Mouse (Mus musculus) testis, adult 2 months (tissue): ENCODE results near the gene Ddx19b. TPM values are rescaled to one million over a fixed set of nuclear protein-coding genes. Genes with fewer than 3 reads are reported as not detected.
"Not testable (repeated sequence)": the region's sequence is repeated elsewhere in the genome, so short reads cannot be mapped to it uniquely, and the experiment has no call there.

Experiments used
- H3K27ac ChIP-seq: fragments of 200-500 bp; 2 replicates; pipeline ENCODE4 v1.5.1; 2012; ENCODE audit warnings: low read depth, low read length; ENCODE audit not compliant: control insufficient read depth, insufficient read depth
- H3K27me3 ChIP-seq: fragments of 200-500 bp; 2 replicates; pipeline ENCODE4 v1.6.1; 2012; ENCODE audit warnings: mild to moderate bottlenecking, low read length, moderate library complexity; ENCODE audit not compliant: control insufficient read depth, insufficient read depth
- H3K36me3 ChIP-seq: fragments of 200-500 bp; 2 replicates; pipeline ENCODE4 v1.6.1; 2012; ENCODE audit warnings: mild to moderate bottlenecking, low read length; ENCODE audit not compliant: control insufficient read depth, insufficient read depth
- H3K4me1 ChIP-seq: fragments of 200-500 bp; 2 replicates; pipeline ENCODE4 v1.6.1; 2012; ENCODE audit warnings: low read length; ENCODE audit not compliant: control insufficient read depth, insufficient read depth
- H3K4me3 ChIP-seq: fragments of 200-500 bp; 2 replicates; pipeline ENCODE4 v1.5.1; 2012; ENCODE audit warnings: low read depth, mild to moderate bottlenecking, low read length, moderate library complexity, mixed read lengths; ENCODE audit not compliant: control insufficient read depth
- CTCF ChIP-seq: fragments of 200-500 bp; IDR thresholded peaks from 2 replicates; pipeline ENCODE4 v1.5.1; 2012; ENCODE audit warnings: low read depth, mild to moderate bottlenecking, inconsistent platforms, low read length, moderate library complexity; ENCODE audit not compliant: control insufficient read depth, insufficient read depth, insufficient replicate concordance
- POLR2A ChIP-seq: fragments of 200-500 bp; IDR thresholded peaks from 2 replicates; pipeline ENCODE4 v1.6.1; 2012; ENCODE audit warnings: low read depth, mild to moderate bottlenecking, inconsistent platforms, low read length, moderate library complexity; ENCODE audit not compliant: control insufficient read depth
- polyA plus RNA-seq: library from polyadenylated mRNA; depleted of rRNA; stranded (reverse); fragments of >200 nt; gene quantifications from 2 replicates; pipeline ENCODE4 v1.2.3, GENCODE M21; 2012; rRNA removed

The Ddx19b gene
- 46.7 and 50.8 TPM in 2 replicates for polyA plus RNA-seq

DNA sequence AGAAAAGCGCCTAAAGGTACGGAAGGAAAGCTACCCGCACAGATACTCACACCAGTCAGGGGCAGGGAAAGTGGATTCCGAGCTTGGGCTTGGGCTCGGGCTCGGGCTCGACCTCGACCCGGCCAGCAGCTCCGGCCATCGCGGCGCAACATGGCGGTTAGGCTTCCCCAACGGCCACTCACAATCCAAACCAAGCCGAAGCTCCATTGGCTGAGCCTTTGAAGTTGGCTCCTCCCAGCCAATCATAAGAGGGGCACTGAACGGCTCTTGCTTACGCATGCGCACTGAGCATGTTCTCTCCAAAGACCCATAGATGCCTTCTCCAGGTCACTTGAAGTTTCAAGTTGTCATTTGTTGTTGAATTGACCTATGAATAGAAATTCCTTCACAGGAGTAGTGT, at the start of gene Ddx19b:
Ddx19b (minus strand) TSS at position 180 of the 400 bp plus-strand sequence.
- Histone ChIP-seq H3K27ac (peak within 1 kb of the TSS; percentile 100), H3K27me3 (no peaks in the 10 kb centered on the region), H3K4me3 (peak within 1 kb of the TSS; percentile 99), H3K36me3 (peaks cover 6% of the 10 kb centered on the region), H3K4me1 (peaks cover 5% of the 10 kb centered on the region)
- TF ChIP-seq POLR2A (peak; percentile 68), CTCF (no peak)

DNA sequence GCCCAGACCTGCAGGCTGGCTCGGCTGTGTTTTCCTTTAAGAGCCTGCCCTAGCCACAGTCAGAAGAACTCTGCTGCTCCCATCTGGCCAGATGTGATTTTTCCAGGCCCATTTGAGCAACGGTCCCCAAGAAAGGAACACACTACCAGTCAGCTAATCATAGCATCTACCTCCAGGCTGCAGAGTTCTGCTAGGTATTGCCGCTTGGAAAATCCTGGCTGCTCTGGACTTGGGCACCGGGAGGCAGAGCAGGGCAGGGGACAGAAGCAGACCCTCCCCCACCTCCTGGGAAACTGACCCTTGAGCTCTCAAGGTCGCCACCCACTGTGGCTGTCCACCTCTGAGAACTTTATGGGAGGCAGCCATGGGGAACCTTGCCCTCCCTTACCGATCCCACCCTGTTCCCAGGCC, 48.3 kb upstream of the Ddx19b start:
- H3K36me3 ChIP-seq = no peaks in the 10 kb centered on the region
- no peak overlapping the region for H3K27ac ChIP-seq
- no peaks in the 10 kb centered on the region for H3K27me3 ChIP-seq
- no peaks in the 10 kb centered on the region for H3K4me1 ChIP-seq
- TF ChIP-seq CTCF (no peak; the same call in 1 of the 2 replicates), POLR2A (no peak)
- H3K4me3 ChIP-seq = no peak overlapping the region

DNA sequence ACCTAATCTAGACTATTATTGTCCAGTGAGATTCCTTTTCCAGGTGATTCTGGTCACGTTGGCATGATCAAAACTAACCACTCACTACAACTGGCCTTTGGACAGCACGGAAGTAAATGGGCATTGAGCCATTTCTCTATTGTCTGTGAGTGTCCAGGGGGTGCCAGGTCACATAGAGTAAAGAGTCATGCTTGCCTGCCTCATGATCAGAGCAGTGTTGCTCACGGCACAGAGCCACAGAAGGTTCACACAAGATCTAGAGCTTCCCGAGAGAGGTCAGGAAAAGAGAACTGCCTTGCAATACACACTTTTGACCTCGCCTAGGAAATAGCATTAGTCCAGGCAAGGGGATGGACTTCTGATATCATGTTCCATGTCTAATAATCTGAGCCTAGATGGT, 47.9 kb upstream of the Ddx19b start:
- TF ChIP-seq POLR2A = no peak
- no peak for TF ChIP-seq CTCF
- Histone ChIP-seq H3K36me3 (no peaks in the 10 kb centered on the region), H3K27ac (no peak overlapping the region), H3K4me3 (no peak overlapping the region), H3K27me3 (no peaks in the 10 kb centered on the region), H3K4me1 (no peaks in the 10 kb centered on the region)

DNA sequence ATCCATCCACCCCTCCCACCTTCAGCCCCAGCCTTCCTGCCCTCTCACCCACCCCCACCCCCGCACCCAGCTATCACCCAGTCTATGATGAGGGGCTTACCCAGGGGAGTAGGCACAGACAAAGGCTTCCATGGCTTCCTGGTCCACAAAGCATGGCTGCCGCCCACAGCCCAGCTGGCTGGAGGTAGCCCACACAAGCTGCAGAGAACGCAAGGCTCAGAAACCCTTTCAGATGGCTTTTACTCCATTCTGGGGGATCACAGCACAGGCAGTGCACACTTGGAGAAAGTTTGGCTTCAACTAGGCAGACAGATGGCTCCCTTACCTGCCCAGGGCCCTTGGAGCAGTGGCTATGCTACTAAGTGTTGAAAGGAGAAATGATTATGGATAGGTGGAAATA, 44.4 kb upstream of the Ddx19b start:
- no peaks in the 10 kb centered on the region for H3K27me3 ChIP-seq
- H3K27ac ChIP-seq = no peak overlapping the region
- H3K36me3 ChIP-seq = no peaks in the 10 kb centered on the region
- H3K4me1 ChIP-seq = no peaks in the 10 kb centered on the region
- H3K4me3 ChIP-seq = no peak overlapping the region
- TF ChIP-seq POLR2A (no peak), CTCF (no peak)

DNA sequence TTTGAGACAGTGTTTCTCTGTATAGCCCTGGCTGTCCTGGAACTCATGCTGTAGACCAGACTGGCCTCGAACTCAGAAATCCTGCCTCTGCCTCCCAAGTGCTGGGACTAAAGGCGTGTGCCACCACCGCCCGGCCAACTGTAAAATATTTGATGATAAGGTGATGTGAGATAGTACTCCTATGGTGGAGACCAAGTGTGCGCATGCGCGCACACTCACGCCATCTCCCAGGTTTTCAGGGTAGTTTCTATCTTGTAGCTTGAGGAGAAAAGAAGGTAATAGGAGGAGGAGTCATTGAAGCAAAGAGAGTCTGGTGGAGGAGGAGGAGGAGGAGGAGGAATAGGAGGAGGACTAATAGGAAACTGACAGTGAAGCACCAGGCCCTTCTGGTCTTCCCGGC, 37.1 kb upstream of the Ddx19b start:
- not testable (repeated sequence) for H3K27ac ChIP-seq, H3K36me3 ChIP-seq, H3K4me1 ChIP-seq, H3K4me3 ChIP-seq, H3K27me3 ChIP-seq

DNA sequence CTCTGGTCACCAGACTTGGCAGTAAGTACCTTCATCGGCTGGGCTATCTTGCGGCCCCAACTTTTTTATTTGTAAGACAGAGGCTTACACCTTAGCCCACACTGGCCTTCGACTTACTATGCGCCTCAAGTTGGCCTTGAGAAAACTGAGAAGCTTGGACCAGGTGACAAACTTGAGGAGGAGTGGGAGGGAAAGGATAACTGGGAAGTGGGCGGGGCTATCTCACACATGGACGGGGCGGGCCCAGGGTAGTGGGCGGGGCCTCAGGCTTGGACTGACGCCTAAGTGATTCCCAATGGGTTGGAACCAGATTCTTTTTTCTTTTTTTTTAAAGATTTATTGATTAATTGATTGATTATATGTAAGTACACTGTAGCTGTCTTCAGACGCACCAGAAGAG, 35.9 kb upstream of the Ddx19b start:
- H3K4me1 ChIP-seq = no peaks in the 10 kb centered on the region
- H3K27ac ChIP-seq = no peak overlapping the region
- H3K4me3 ChIP-seq = no peak overlapping the region; the same call in 1 of the 2 replicates
- H3K27me3 ChIP-seq = no peaks in the 10 kb centered on the region
- TF ChIP-seq POLR2A = no peak
- TF ChIP-seq CTCF = no peak
- no peaks in the 10 kb centered on the region for H3K36me3 ChIP-seq

DNA sequence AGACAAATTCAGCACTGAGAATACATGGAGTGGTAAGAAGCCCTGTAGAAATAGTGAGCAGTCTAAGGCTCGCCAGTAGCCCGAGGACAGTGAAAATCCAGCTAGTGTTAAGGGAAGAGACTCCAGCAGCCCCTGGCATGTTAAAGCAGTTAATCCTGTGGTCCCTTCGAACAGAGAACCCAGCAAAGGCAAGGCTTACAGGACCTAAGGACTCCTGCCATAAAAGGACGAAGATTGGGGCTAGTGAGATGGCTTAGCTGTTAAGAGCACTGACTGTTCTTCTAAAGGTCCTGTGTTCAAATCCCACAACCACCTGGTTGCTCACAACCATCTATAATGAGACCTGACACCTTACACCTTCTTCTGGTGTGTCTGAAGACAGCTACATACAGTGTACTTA, 34.8 kb upstream of the Ddx19b start:
- H3K27me3 ChIP-seq = no peaks in the 10 kb centered on the region
- no peak overlapping the region for H3K27ac ChIP-seq
- no peak overlapping the region for H3K4me3 ChIP-seq
- H3K4me1 ChIP-seq = peaks cover 7% of the 10 kb centered on the region
- TF ChIP-seq CTCF (no peak), POLR2A (no peak)
- no peaks in the 10 kb centered on the region for H3K36me3 ChIP-seq

DNA sequence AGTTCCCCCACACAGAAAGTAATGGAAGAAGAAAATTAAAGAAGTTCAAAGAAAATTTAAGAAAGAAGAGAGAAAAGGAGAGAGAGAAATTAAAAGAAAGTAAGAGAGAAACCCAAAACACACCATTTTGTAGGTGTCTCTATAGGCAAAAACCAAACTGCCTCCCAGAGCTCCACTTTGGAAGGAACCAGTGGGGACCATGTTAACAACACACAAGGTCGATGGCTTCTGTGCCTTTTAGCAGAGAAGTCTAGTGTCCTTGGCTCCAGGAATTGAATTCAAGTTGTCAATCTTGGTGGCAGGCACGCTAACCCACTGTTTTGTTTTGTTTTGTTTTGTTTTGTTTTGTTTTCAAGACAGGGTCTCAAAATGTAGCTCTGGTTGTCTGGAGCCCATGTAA, 31.3 kb upstream of the Ddx19b start:
- TF ChIP-seq POLR2A = no peak
- no peak for TF ChIP-seq CTCF
- peaks cover 9% of the 10 kb centered on the region for H3K4me1 ChIP-seq
- H3K4me3 ChIP-seq = no peak overlapping the region
- H3K27me3 ChIP-seq = no peaks in the 10 kb centered on the region
- H3K27ac ChIP-seq = no peak overlapping the region
- no peaks in the 10 kb centered on the region for H3K36me3 ChIP-seq
